Comparison of ENCODE assay signal across 24 mouse cellular contexts in genomic region chr16:29745486-29745885, GRCm38 (mm10).
DNase-seq lines count a peak whose midpoint lies in the region; ATAC-seq and TF ChIP-seq lines count a peak whose summit lies in the region.
"Had no signal": no experiment of that assay in that cellular context is flagged by ENCODE, and none has a peak within 500 bp of the region (broad histone marks: within the 10 kb centered on the region; RNA-seq: fewer than 3 reads in every experiment).

No protein-coding gene starts in this region.

- peak; percentile 35 for DNase-seq in forebrain, embryonic 11.5 days (ENCODE audit: low spot score)
- peak; percentile 40 for DNase-seq in hindbrain, postnatal 0 days (ENCODE audit: low spot score)
- no peak for DNase-seq in hindbrain, embryonic 11.5 days (ENCODE audit: low spot score)
- peak; percentile 50 to 62 for DNase-seq in gastrocnemius, postnatal 36 days
- DNase-seq in frontal cortex, postnatal 36 days (ENCODE audit: low spot score in 2 of 2) = no peak
- no peak for DNase-seq in kidney, postnatal 14 days
- DNase-seq: cerebellum, adult 18-20 months; kidney, adult 8-10 months; kidney, postnatal 36 days; layer of hippocampus, adult 9-11 months; lung, adult 2 months; midbrain, embryonic 14.5 days; right cerebral cortex, postnatal 14 days; thymus, adult 2 months had no signal

- no peaks in the 10 kb centered on the region for H3K4me1 ChIP-seq in forebrain, embryonic 11.5 days (replicated peaks; ENCODE audit: control insufficient read depth, insufficient read depth, low read length)
- no peaks in the 10 kb centered on the region for H3K4me1 ChIP-seq in forebrain, embryonic 13.5 days
- no peaks in the 10 kb centered on the region for H3K4me1 ChIP-seq in hindbrain, postnatal 0 days (ENCODE audit: insufficient read depth, low read length)
- H3K4me1 ChIP-seq in hindbrain, embryonic 11.5 days (replicated peaks; ENCODE audit: control insufficient read depth, insufficient read depth, low read length) = no peaks in the 10 kb centered on the region
- H3K4me1 ChIP-seq: forebrain, embryonic 15.5 days; liver, embryonic 12.5 days had no signal

- intact Hi-C loops in gastrocnemius, postnatal 36 days (cut with DNase I) = no loop called here

- no peaks in the 10 kb centered on the region for H3K27me3 ChIP-seq in forebrain, embryonic 11.5 days (ENCODE audit: control insufficient read depth, insufficient read depth, low read length)
- H3K27me3 ChIP-seq in forebrain, embryonic 13.5 days = 0 out of 2 replicates have a peak, but pooled peaks cover 4% of the 10 kb centered on the region
- no peaks in the 10 kb centered on the region for H3K27me3 ChIP-seq in hindbrain, postnatal 0 days (ENCODE audit: insufficient read depth, low read length)
- peaks cover 2% of the 10 kb centered on the region; the same call in 1 of the 2 replicates for H3K27me3 ChIP-seq in hindbrain, embryonic 11.5 days (ENCODE audit: control insufficient read depth, insufficient read depth, low read length)
- H3K27me3 ChIP-seq: forebrain, embryonic 15.5 days; stomach, embryonic 15.5 days had no signal

- no peak for TF ChIP-seq CTCF in hindbrain, postnatal 0 days (IDR thresholded peaks at IDR 0.05; ENCODE audit: low read depth)

- peaks cover 5% of the 10 kb centered on the region for H3K9me3 ChIP-seq in forebrain, embryonic 11.5 days (ENCODE audit: control insufficient read depth, low read length)
- no peaks in the 10 kb centered on the region for H3K9me3 ChIP-seq in forebrain, embryonic 13.5 days (replicated peaks)
- no peaks in the 10 kb centered on the region for H3K9me3 ChIP-seq in hindbrain, postnatal 0 days (ENCODE audit: low read length)
- H3K9me3 ChIP-seq in hindbrain, embryonic 11.5 days (ENCODE audit: control insufficient read depth, low read length) = no peaks in the 10 kb centered on the region
- H3K9me3 ChIP-seq: embryonic facial prominence, embryonic 10.5 days; forebrain, embryonic 15.5 days; heart, embryonic 15.5 days; hindbrain, embryonic 13.5 days; neural tube, embryonic 15.5 days; stomach, embryonic 15.5 days had no signal

- H3K4me2 ChIP-seq in forebrain, embryonic 11.5 days (ENCODE audit: low read depth, low read length, severe bottlenecking) = no peak overlapping the region
- no peak overlapping the region for H3K4me2 ChIP-seq in forebrain, embryonic 13.5 days
- H3K4me2 ChIP-seq in hindbrain, postnatal 0 days (ENCODE audit: low read depth, low read length) = no peak overlapping the region
- H3K4me2 ChIP-seq in hindbrain, embryonic 11.5 days (replicated peaks; ENCODE audit: low read depth, low read length) = no peak overlapping the region
- H3K4me2 ChIP-seq: forebrain, embryonic 15.5 days; heart, embryonic 15.5 days; hindbrain, embryonic 13.5 days; limb, embryonic 12.5 days; liver, embryonic 12.5 days; neural tube, embryonic 15.5 days; stomach, embryonic 15.5 days had no signal

- no peak overlapping the region for H3K4me3 ChIP-seq in forebrain, embryonic 11.5 days (ENCODE audit: low read depth, low read length)
- no peak overlapping the region for H3K4me3 ChIP-seq in forebrain, embryonic 13.5 days
- no peak overlapping the region for H3K4me3 ChIP-seq in hindbrain, postnatal 0 days (ENCODE audit: low read length)
- H3K4me3 ChIP-seq in hindbrain, embryonic 11.5 days (ENCODE audit: low read depth, low read length) = no peak overlapping the region
- H3K4me3 ChIP-seq: embryonic facial prominence, embryonic 10.5 days; forebrain, embryonic 15.5 days; heart, embryonic 15.5 days; hindbrain, embryonic 13.5 days; limb, embryonic 12.5 days; liver, embryonic 12.5 days; megakaryocyte, embryonic 14.5 days; neural tube, embryonic 15.5 days; stomach, embryonic 15.5 days had no signal

- no peak for ATAC-seq in forebrain, embryonic 11.5 days (replicated peaks; ENCODE audit: low FRiP score)
- no peak for ATAC-seq in forebrain, embryonic 13.5 days
- no peak for ATAC-seq in hindbrain, postnatal 0 days
- ATAC-seq in hindbrain, embryonic 11.5 days (ENCODE audit: low FRiP score) = no peak
- ATAC-seq: forebrain, embryonic 15.5 days; liver, embryonic 12.5 days had no signal

- no peaks in the 10 kb centered on the region for H3K36me3 ChIP-seq in forebrain, embryonic 11.5 days (ENCODE audit: control insufficient read depth, insufficient read depth, low read length)
- no peaks in the 10 kb centered on the region for H3K36me3 ChIP-seq in forebrain, embryonic 13.5 days (ENCODE audit: poor library complexity, severe bottlenecking)
- H3K36me3 ChIP-seq in hindbrain, postnatal 0 days (ENCODE audit: insufficient read depth, low read length) = no peaks in the 10 kb centered on the region
- H3K36me3 ChIP-seq in hindbrain, embryonic 11.5 days (ENCODE audit: control insufficient read depth, insufficient read depth, low read length) = no peaks in the 10 kb centered on the region
- H3K36me3 ChIP-seq: embryonic facial prominence, embryonic 10.5 days; forebrain, embryonic 15.5 days; heart, embryonic 15.5 days; hindbrain, embryonic 13.5 days; limb, embryonic 12.5 days; liver, embryonic 12.5 days; neural tube, embryonic 15.5 days; stomach, embryonic 15.5 days had no signal

- WGBS in forebrain, embryonic 11.5 days = 89% methylated on average over 5 of the region's 5 CpGs
- WGBS in forebrain, embryonic 13.5 days = 86% methylated on average over 5 of the region's 5 CpGs
- WGBS in hindbrain, postnatal 0 days = 70% methylated on average over 5 of the region's 5 CpGs
- WGBS in hindbrain, embryonic 11.5 days = 90% methylated on average over 5 of the region's 5 CpGs

- H3K27ac ChIP-seq in forebrain, embryonic 11.5 days (ENCODE audit: low read depth, low read length) = no peak overlapping the region
- no peak overlapping the region for H3K27ac ChIP-seq in forebrain, embryonic 13.5 days
- no peak overlapping the region for H3K27ac ChIP-seq in hindbrain, postnatal 0 days
- H3K27ac ChIP-seq in hindbrain, embryonic 11.5 days (ENCODE audit: low read depth, low read length) = no peak overlapping the region
- H3K27ac ChIP-seq: embryonic facial prominence, embryonic 10.5 days; forebrain, embryonic 15.5 days; heart, embryonic 15.5 days; hindbrain, embryonic 13.5 days; limb, embryonic 12.5 days; liver, embryonic 12.5 days; neural tube, embryonic 15.5 days; stomach, embryonic 15.5 days had no signal

- no peak overlapping the region for H3K9ac ChIP-seq in forebrain, embryonic 11.5 days (ENCODE audit: low read length)
- H3K9ac ChIP-seq in forebrain, embryonic 13.5 days = no peak overlapping the region
- H3K9ac ChIP-seq in hindbrain, postnatal 0 days (replicated peaks; ENCODE audit: low read length) = no peak overlapping the region
- H3K9ac ChIP-seq in hindbrain, embryonic 11.5 days (ENCODE audit: low read depth, low read length) = no peak overlapping the region
- H3K9ac ChIP-seq: forebrain, embryonic 15.5 days; heart, embryonic 15.5 days; hindbrain, embryonic 13.5 days; limb, embryonic 12.5 days; liver, embryonic 12.5 days; neural tube, embryonic 15.5 days; stomach, embryonic 15.5 days had no signal

Comparison
In these comparisons a context has a peak if more than half of its experiments do, and no peak if none do; other contexts are left out.
1. DNase-seq: peak in forebrain, embryonic 11.5 days (single experiment), hindbrain, postnatal 0 days (single experiment) and gastrocnemius, postnatal 36 days (2 of 2); none in hindbrain, embryonic 11.5 days (single experiment), frontal cortex, postnatal 36 days (0 of 2) and kidney, postnatal 14 days (single experiment).